In genomic region chr9:97013153-97013552, GRCm38 (mm10) we compare ENCODE assay signal across 8 mouse cellular contexts. TPM values are rescaled to one million over a fixed set of nuclear protein-coding genes. Genes with fewer than 3 reads are reported as not detected.
DNase-seq lines count a peak whose midpoint lies in the region; ATAC-seq lines count a peak whose summit lies in the region.

No protein-coding gene starts in this region.

- H3K27ac ChIP-seq in hindbrain, embryonic 11.5 days (ENCODE audit: low read depth, low read length): peak overlapping the region; percentile 70

- peaks cover 5% of the 10 kb centered on the region; the same call in 1 of the 2 replicates for H3K36me3 ChIP-seq in hindbrain, embryonic 11.5 days (ENCODE audit: control insufficient read depth, insufficient read depth, low read length)

- 5% methylated on average over 6 of the region's 6 CpGs for WGBS in hindbrain, embryonic 11.5 days

- H3K4me1 ChIP-seq in hindbrain, embryonic 11.5 days (replicated peaks; ENCODE audit: control insufficient read depth, insufficient read depth, low read length): peaks cover 26% of the 10 kb centered on the region

- H3K9ac ChIP-seq in hindbrain, embryonic 11.5 days (ENCODE audit: low read depth, low read length): no peak overlapping the region

- no peak overlapping the region for H3K4me3 ChIP-seq in hindbrain, embryonic 11.5 days (ENCODE audit: low read depth, low read length)

- no peaks in the 10 kb centered on the region for H3K9me3 ChIP-seq in hindbrain, embryonic 11.5 days (ENCODE audit: control insufficient read depth, low read length)

- ATAC-seq in hindbrain, embryonic 11.5 days (ENCODE audit: low FRiP score): peak; percentile 77
- ATAC-seq in granulocyte monocyte progenitor cell, adult 5-6 weeks (replicated peaks; ENCODE audit: poor library complexity, severe bottlenecking): no peak

- no peaks in the 10 kb centered on the region for H3K27me3 ChIP-seq in hindbrain, embryonic 11.5 days (ENCODE audit: control insufficient read depth, insufficient read depth, low read length)

- peak; percentile 37 for DNase-seq in adrenal gland, postnatal 10 days
- no peak for DNase-seq in adrenal gland, adult 18-20 months (ENCODE audit: low spot score in 2 of 2)
- DNase-seq in ZHBTc4 (ENCODE audit: low read depth, low spot score): peak; percentile 79
- peak; percentile 66 for DNase-seq in hindbrain, embryonic 11.5 days (ENCODE audit: low spot score)
- peak; percentile 31 to 55 for DNase-seq in layer of hippocampus, postnatal 10 days (ENCODE audit: low spot score in 2 of 2)
- peak; percentile 74 for DNase-seq in retina, postnatal 1 day
- no peak for DNase-seq in thymus, postnatal 4 days

- peak overlapping the region; percentile 8; the same call in 1 of the 2 replicates for H3K4me2 ChIP-seq in hindbrain, embryonic 11.5 days (replicated peaks; ENCODE audit: low read depth, low read length)

RNA-seq across cellular contexts. Expression of gene Spsb4, which starts 5.5 kb away (rescaled TPM):
- total RNA-seq in adrenal gland, postnatal 10 days (2021): 1 to 10 TPM; 1.5 to 3.5 TPM
- 1 to 10 TPM in 1 of 2 experiments, under 1 TPM in 1; 0.45 to 1.1 TPM for total RNA-seq in adrenal gland, adult 18-20 months (2021)
- polyA plus RNA-seq in hindbrain, embryonic 11.5 days (2014; fragmentation: Nextera tagmentation; extraction: Ambion mirVana): 85.4 and 99.3 TPM in 2 replicates
- total RNA-seq in layer of hippocampus, postnatal 10 days (2021): 1 to 10 TPM; 7.9 to 9.9 TPM
- total RNA-seq in granulocyte monocyte progenitor cell, adult 5-6 weeks (2014; fragmentation: Nextera tagmentation): 3.1 and 3.9 TPM in 2 replicates
- 5.5 and 6.1 TPM in 2 replicates for total RNA-seq in granulocyte monocyte progenitor cell, adult 5-6 weeks (2017)

Comparison
In these comparisons a context has a peak if more than half of its experiments do, and no peak if none do; other contexts are left out.
1. DNase-seq: peak in adrenal gland, postnatal 10 days (single experiment), ZHBTc4 (single experiment), hindbrain, embryonic 11.5 days (single experiment), layer of hippocampus, postnatal 10 days (2 of 2) and retina, postnatal 1 day (single experiment); none in adrenal gland, adult 18-20 months (0 of 2) and thymus, postnatal 4 days (single experiment).